Mouse (Mus musculus) testis, adult 2 months (tissue): ENCODE results near the gene Shc3.

Experiments used
- CTCF ChIP-seq: fragments of 200-500 bp; IDR thresholded peaks from 2 replicates; pipeline ENCODE4 v1.5.1; 2012; ENCODE audit warnings: low read depth, mild to moderate bottlenecking, inconsistent platforms, low read length, moderate library complexity; ENCODE audit not compliant: control insufficient read depth, insufficient read depth, insufficient replicate concordance
- POLR2A ChIP-seq: fragments of 200-500 bp; IDR thresholded peaks from 2 replicates; pipeline ENCODE4 v1.6.1; 2012; ENCODE audit warnings: low read depth, mild to moderate bottlenecking, inconsistent platforms, low read length, moderate library complexity; ENCODE audit not compliant: control insufficient read depth

DNA sequence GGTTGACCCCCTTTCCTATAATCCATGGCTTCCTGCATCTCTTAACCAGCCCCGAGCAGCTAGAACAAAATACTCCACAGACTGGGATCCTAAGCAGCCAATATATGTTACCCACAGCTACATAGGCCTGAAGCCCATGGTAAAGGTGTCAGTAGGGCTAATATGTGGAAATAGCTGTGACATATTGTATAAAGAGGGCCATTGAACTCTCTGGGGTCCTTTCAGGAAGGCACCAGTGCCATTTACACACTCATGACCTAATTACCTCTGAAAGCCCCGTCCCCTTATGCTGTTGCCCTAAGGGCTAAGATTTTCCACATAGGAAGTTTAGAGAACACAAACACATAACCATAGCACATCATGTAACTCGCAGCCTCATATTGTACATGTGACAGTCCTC is 17.4 kb downstream of the Shc3 start:
- TF ChIP-seq POLR2A, result no peak
- TF ChIP-seq CTCF, result no peak
